22 mouse cellular contexts compared by ENCODE assay signal in the genomic region with DNA sequence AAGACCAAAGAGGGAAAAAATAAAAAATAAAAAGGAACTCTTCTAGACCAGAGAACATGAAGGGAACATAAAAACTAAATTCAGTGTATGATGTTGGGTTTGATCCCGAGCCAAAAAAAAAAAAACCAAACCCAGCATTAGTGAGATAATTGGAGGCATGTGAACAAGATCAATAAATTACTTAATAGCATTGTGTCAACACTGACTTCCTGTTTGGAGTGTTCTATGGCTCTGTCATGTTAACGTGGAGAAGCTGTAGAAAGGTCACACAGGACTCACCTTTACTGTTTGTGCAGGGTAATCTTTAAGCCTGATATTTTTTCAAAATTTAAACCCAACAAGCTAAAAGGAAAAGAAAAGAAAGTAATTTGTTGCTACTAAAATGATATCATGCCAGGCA. TPM values are rescaled to one million over a fixed set of nuclear protein-coding genes. Genes with fewer than 3 reads are reported as not detected.
A peak's percentile ranks its signal among the peaks of the same experiment; 100 is the strongest.
DNase-seq lines count a peak whose midpoint lies in the region; ATAC-seq and TF ChIP-seq lines count a peak whose summit lies in the region.
"Had no signal": no experiment of that assay in that cellular context is flagged by ENCODE, and none has a peak within 500 bp of the region (broad histone marks: within the 10 kb centered on the region; RNA-seq: fewer than 3 reads in every experiment).

No protein-coding gene starts in this region.

- no peaks in the 10 kb centered on the region for H3K36me3 ChIP-seq in liver, embryonic 12.5 days
- no peaks in the 10 kb centered on the region for H3K36me3 ChIP-seq in liver, embryonic 11.5 days (ENCODE audit: control insufficient read depth, insufficient read depth, low read length)
- no peaks in the 10 kb centered on the region for H3K36me3 ChIP-seq in liver, embryonic 14.5 days (replicated peaks; ENCODE audit: control insufficient read depth, insufficient read depth, low read depth)
- H3K36me3 ChIP-seq in liver, postnatal 0 days (replicated peaks; ENCODE audit: insufficient read depth, low read length), result no peaks in the 10 kb centered on the region
- H3K36me3 ChIP-seq: embryonic facial prominence, embryonic 13.5 days; embryonic facial prominence, embryonic 15.5 days; forebrain, embryonic 10.5 days; forebrain, embryonic 12.5 days had no signal

- ATAC-seq in liver, embryonic 12.5 days, result no peak
- ATAC-seq in liver, embryonic 11.5 days (replicated peaks; ENCODE audit: low FRiP score), result no peak
- no peak for ATAC-seq in liver, embryonic 14.5 days (ENCODE audit: insufficient read depth)
- peak; percentile 33; the same call in 1 of the 2 replicates for ATAC-seq in liver, postnatal 0 days
- ATAC-seq: forebrain, embryonic 14.5 days had no signal

- H3K9me3 ChIP-seq in liver, embryonic 12.5 days (replicated peaks), result no peaks in the 10 kb centered on the region
- no peaks in the 10 kb centered on the region for H3K9me3 ChIP-seq in liver, embryonic 11.5 days (ENCODE audit: control insufficient read depth, low read length)
- H3K9me3 ChIP-seq in liver, embryonic 14.5 days (ENCODE audit: control insufficient read depth, low read length), result no peaks in the 10 kb centered on the region; the same call in 1 of the 2 replicates
- no peaks in the 10 kb centered on the region for H3K9me3 ChIP-seq in liver, postnatal 0 days (ENCODE audit: low read length)
- H3K9me3 ChIP-seq: embryonic facial prominence, embryonic 13.5 days; embryonic facial prominence, embryonic 15.5 days; forebrain, embryonic 10.5 days; forebrain, embryonic 12.5 days had no signal

- peak overlapping the region; percentile 0; the same call in 1 of the 2 replicates for H3K27ac ChIP-seq in liver, embryonic 12.5 days
- H3K27ac ChIP-seq in liver, embryonic 11.5 days (ENCODE audit: low read depth, low read length), result no peak overlapping the region
- peak overlapping the region; percentile 29; the same call in 1 of the 2 replicates for H3K27ac ChIP-seq in liver, embryonic 14.5 days
- H3K27ac ChIP-seq in liver, postnatal 0 days (ENCODE audit: low read depth), result peak overlapping the region; percentile 87
- H3K27ac ChIP-seq: embryonic facial prominence, embryonic 13.5 days; embryonic facial prominence, embryonic 15.5 days; forebrain, embryonic 10.5 days; forebrain, embryonic 12.5 days had no signal

- H3K4me3 ChIP-seq in liver, embryonic 12.5 days, result no peak overlapping the region
- H3K4me3 ChIP-seq in liver, embryonic 11.5 days (ENCODE audit: low read depth, low read length), result no peak overlapping the region
- H3K4me3 ChIP-seq in liver, embryonic 14.5 days (ENCODE audit: insufficient read depth in 1 of 2, low read depth in 2 of 2, low read length in 2 of 2), result no peak overlapping the region
- no peak overlapping the region for H3K4me3 ChIP-seq in liver, postnatal 0 days (ENCODE audit: low read depth, low read length)
- H3K4me3 ChIP-seq: embryonic facial prominence, embryonic 13.5 days; embryonic facial prominence, embryonic 15.5 days; erythroblast, embryonic 14.5 days; forebrain, embryonic 10.5 days; forebrain, embryonic 12.5 days had no signal

- H3K27me3 ChIP-seq in liver, embryonic 12.5 days (replicated peaks), result no peaks in the 10 kb centered on the region
- H3K27me3 ChIP-seq in liver, embryonic 11.5 days (replicated peaks; ENCODE audit: control insufficient read depth, insufficient read depth, low read length), result no peaks in the 10 kb centered on the region
- H3K27me3 ChIP-seq in liver, embryonic 14.5 days (ENCODE audit: control insufficient read depth, insufficient read depth, low read length), result no peaks in the 10 kb centered on the region
- no peaks in the 10 kb centered on the region for H3K27me3 ChIP-seq in liver, postnatal 0 days (ENCODE audit: insufficient read depth, low read length)

- peaks cover 38% of the 10 kb centered on the region for H3K4me1 ChIP-seq in liver, embryonic 12.5 days
- peaks cover 9% of the 10 kb centered on the region for H3K4me1 ChIP-seq in liver, embryonic 11.5 days (replicated peaks; ENCODE audit: control insufficient read depth, insufficient read depth, low read length)
- peaks cover 14 to 29% of the 10 kb centered on the region in 2 experiments for H3K4me1 ChIP-seq in liver, embryonic 14.5 days (replicated peaks; ENCODE audit: control insufficient read depth in 2 of 2, insufficient read depth in 2 of 2, low read length in 1 of 2)
- peaks cover 11% of the 10 kb centered on the region for H3K4me1 ChIP-seq in liver, postnatal 0 days (ENCODE audit: insufficient read depth)
- H3K4me1 ChIP-seq: embryonic facial prominence, embryonic 15.5 days had no signal

- DNase-seq in liver, embryonic 11.5 days (ENCODE audit: low spot score), result no peak
- DNase-seq in liver, embryonic 14.5 days (ENCODE audit: low read depth in 3 of 3, low spot score in 3 of 3), result no peak
- DNase-seq in liver, postnatal 0 days, result no peak
- DNase-seq in frontal cortex, postnatal 25 days (ENCODE audit: low spot score in 2 of 2), result no peak
- DNase-seq in kidney, postnatal 14 days, result no peak
- DNase-seq: adrenal gland, adult 2 months; adrenal gland, postnatal 10 days; adrenal gland, postnatal 25 days; cerebellum, adult 11 months; cerebellum, adult 18-20 months; cerebellum, adult 8-10 months; cerebellum, adult 9-11 months; cerebellum, postnatal 14 days; cerebellum, postnatal 36 days; embryo, embryonic 11 days had no signal

- TF ChIP-seq CTCF in liver, embryonic 14.5 days (IDR thresholded peaks at IDR 0.05; ENCODE audit: low read depth), result no peak
- TF ChIP-seq CTCF in liver, postnatal 0 days (IDR thresholded peaks at IDR 0.05; ENCODE audit: low read depth), result no peak

- no peak overlapping the region for H3K9ac ChIP-seq in liver, embryonic 12.5 days
- no peak overlapping the region for H3K9ac ChIP-seq in liver, embryonic 11.5 days (ENCODE audit: low read depth, low read length)
- no peak overlapping the region for H3K9ac ChIP-seq in liver, embryonic 14.5 days (replicated peaks)
- no peak overlapping the region for H3K9ac ChIP-seq in liver, postnatal 0 days (replicated peaks)
- H3K9ac ChIP-seq: embryonic facial prominence, embryonic 13.5 days; embryonic facial prominence, embryonic 15.5 days; forebrain, embryonic 12.5 days had no signal

- H3K4me2 ChIP-seq in liver, embryonic 12.5 days, result no peak overlapping the region
- H3K4me2 ChIP-seq in liver, embryonic 11.5 days, result no peak overlapping the region
- H3K4me2 ChIP-seq in liver, embryonic 14.5 days (ENCODE audit: low read depth), result no peak overlapping the region
- H3K4me2 ChIP-seq in liver, postnatal 0 days (ENCODE audit: low read depth, low read length), result no peak overlapping the region
- H3K4me2 ChIP-seq: embryonic facial prominence, embryonic 13.5 days; embryonic facial prominence, embryonic 15.5 days; forebrain, embryonic 12.5 days had no signal

- no peak for TF ChIP-seq EP300 in liver, embryonic 14.5 days (IDR thresholded peaks at IDR 0.05; ENCODE audit: low read depth)
- peak; percentile 91 for TF ChIP-seq EP300 in liver, postnatal 0 days (IDR thresholded peaks at IDR 0.05; ENCODE audit: low read depth)

- 47% methylated on average over 2 of the region's 2 CpGs for WGBS in liver, embryonic 12.5 days (ENCODE audit: insufficient replicate concordance)
- WGBS in liver, embryonic 11.5 days, result 51% methylated on average over 2 of the region's 2 CpGs
- WGBS in liver, embryonic 14.5 days (ENCODE audit: insufficient replicate concordance), result 40% methylated on average over 2 of the region's 2 CpGs
- WGBS in liver, postnatal 0 days (ENCODE audit: insufficient replicate concordance), result 28% methylated on average over 2 of the region's 2 CpGs

RNA-seq across cellular contexts. Expression of gene Cpeb3, which starts 34.3 kb away (rescaled TPM):
- polyA plus RNA-seq in liver, embryonic 12.5 days (2016; fragmentation: Nextera tagmentation; extraction: Ambion mirVana), result 2.6 and 3.2 TPM in 2 replicates
- polyA plus RNA-seq in liver, embryonic 11.5 days (2014; fragmentation: Nextera tagmentation; extraction: Ambion mirVana), result 1.3 and 2.0 TPM in 2 replicates
- polyA plus RNA-seq in liver, embryonic 14.5 days (2012; rRNA removed), result 1.8 and 2.4 TPM in 2 replicates
- 1.8 and 1.9 TPM in 2 replicates for polyA plus RNA-seq in liver, embryonic 14.5 days (2014; fragmentation: Nextera tagmentation; extraction: Ambion mirVana)
- polyA plus RNA-seq in liver, postnatal 0 days (2015; fragmentation: Nextera tagmentation; extraction: Ambion mirVana), result 2.1 and 2.8 TPM in 2 replicates

RNA-seq across cellular contexts. Expression of gene March5, which starts 35.4 kb away (rescaled TPM):
- 159 and 164 TPM in 2 replicates for polyA plus RNA-seq in liver, embryonic 12.5 days (2016; fragmentation: Nextera tagmentation; extraction: Ambion mirVana)
- 117 and 130 TPM in 2 replicates for polyA plus RNA-seq in liver, embryonic 11.5 days (2014; fragmentation: Nextera tagmentation; extraction: Ambion mirVana)
- polyA plus RNA-seq in liver, embryonic 14.5 days (2012; rRNA removed), result 40.9 and 69.6 TPM in 2 replicates
- 145 and 153 TPM in 2 replicates for polyA plus RNA-seq in liver, embryonic 14.5 days (2014; fragmentation: Nextera tagmentation; extraction: Ambion mirVana)
- polyA plus RNA-seq in liver, postnatal 0 days (2015; fragmentation: Nextera tagmentation; extraction: Ambion mirVana), result 119 and 126 TPM in 2 replicates
